Mouse (Mus musculus): ENCODE measurements around the gene Tmem63c.

DNA sequence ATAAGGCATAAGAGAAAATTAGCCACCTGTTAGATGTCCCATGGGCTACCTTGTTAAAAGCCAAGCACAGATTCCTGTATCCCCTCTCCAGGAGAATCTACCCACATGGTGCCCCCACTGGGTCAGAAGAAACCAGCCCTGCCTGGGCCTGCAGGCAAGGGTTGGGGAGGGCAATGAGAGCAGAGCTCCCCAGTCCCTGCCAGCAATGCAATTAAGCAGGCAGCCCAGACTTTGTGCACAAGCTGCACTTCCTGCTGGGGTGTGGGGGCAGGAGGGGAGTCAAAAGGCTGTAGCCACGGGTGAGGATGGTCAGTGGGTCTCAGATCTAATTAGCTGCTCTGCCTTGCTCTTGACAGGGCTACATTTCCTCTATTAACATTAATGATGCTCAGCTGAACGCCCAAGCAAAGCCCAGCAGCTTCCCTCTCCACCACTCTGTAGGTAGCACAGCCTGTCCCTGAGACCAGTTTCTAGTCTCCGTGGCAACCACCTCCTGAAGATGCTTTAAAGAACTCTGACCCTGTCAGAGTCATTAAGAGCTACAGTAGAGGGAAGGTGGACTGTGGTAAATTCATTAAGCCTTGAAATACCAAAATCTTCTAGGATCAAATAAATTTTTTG is 86.3 kb downstream of the Tmem63c start:
- TF ChIP-seq CTCF (IDR thresholded peaks at IDR 0.05) (no peak), EP300 (IDR thresholded peaks at IDR 0.05) (no peak)
